Mouse (Mus musculus): Measurements from ENCODE around the gene Clic4. TPM values are rescaled to one million over a fixed set of nuclear protein-coding genes. Genes with fewer than 3 reads are reported as not detected.

The Clic4 gene
- polyA plus RNA-seq, 1 experiment, result 30.2 TPM

DNA sequence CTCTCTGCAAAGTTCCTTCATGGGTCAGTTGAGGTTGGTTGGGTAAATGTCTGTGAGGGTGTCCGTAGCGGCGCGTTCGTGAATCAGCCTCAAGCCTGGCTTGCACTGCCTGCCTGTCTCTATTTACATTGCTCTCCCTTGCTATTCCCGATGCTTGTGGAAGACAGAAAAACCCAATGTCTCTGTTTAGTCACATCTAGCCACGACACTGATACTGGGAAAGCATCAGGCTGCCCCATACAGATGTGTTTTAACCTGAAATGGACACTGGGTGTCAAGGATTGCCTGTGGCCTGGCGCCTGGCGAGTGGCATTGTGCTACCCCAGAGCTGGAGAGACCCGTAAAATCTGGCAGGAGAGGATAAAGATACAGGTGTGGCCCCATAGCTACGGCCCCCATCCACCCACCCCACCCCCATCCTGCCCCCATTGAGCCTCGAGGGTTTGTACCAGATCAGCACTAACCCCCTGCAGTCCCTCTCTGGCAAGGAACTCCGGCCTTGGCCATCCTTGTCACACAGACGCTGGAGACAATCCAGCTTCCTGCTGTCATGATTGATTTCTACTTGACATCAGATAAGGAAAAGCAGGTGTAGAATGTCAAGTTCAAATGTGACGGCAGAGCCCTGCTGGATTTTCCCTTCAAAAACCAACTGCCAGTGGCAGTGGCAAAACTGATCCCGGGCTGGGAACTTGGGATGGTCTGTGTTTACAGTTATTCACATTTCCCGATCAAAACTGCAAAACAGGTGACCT is 68.6 kb downstream of the Clic4 start:
- TF ChIP-seq GATA1 (IDR thresholded peaks at IDR 0.05; ENCODE audit: low read length), result no peak

DNA sequence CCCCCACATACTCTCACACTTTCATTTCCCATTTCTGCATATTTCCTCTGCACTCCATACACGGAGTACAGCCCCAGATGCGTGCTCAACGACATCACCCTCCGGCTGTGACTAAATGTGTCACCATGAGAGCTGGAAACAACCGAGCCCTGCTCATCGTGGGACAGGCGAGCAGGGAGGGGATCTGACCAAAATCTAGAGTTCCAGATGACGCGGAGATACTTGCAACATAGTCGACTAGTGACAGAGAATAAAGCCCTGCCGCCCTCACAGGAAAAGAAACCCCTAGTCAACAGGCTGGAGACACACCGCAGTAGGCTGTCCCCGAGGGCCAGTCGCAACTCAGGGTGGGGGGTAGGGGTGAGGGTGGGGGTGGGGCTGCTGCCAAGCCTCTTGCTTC is 69.3 kb downstream of the Clic4 start:
- no peak for TF ChIP-seq GATA1 (IDR thresholded peaks at IDR 0.05; ENCODE audit: low read length)

DNA sequence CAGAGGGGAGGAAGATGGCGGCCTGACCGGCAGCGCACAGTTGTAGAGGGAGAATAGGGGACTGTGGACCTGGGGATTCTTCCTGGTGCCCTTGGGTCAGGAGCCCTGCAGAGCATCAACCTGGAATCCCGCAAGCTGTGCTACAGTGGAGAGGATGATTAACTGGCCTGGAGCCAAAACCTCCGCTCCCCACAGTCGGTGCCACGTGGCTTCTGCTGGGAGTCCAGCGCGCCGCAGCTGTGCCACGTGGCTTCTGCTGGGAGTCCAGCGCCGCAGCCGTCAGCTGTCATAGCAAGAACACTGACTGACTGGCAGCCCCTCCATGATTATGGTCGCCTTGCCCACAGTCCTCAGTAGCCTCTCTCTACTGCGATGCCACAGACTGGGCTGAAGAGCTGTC is 70.8 kb downstream of the Clic4 start:
- TF ChIP-seq GATA1 (IDR thresholded peaks at IDR 0.05; ENCODE audit: low read length), result no peak

GRCm38 (mm10) chr4:135197857-135198256 is 74.8 kb downstream of the Clic4 start:
- no peak for TF ChIP-seq GATA1 (IDR thresholded peaks at IDR 0.05; ENCODE audit: low read length)

DNA sequence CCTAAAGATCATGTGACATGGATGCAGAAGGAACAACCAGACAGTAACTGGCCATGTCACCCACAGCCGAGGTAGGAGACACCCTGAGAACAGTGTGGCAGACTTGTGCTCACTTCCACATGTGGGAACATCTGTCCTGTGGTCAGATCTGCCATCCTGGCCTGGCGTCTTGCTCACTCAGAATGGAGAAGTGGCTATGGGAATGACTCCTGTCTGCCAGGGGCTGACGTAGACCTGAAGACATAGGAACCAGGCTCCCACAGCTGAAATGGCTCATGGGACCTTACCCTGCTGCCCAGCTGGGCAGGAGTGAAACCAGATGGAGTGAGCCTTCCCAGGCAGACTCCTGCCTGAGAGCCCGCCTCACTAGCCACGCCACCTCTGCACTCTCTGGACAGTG is 79.8 kb downstream of the Clic4 start:
- TF ChIP-seq GATA1 (IDR thresholded peaks at IDR 0.05; ENCODE audit: low read length), result no peak

- no peak for TF ChIP-seq GATA1 (IDR thresholded peaks at IDR 0.05; ENCODE audit: low read length)
These were observed 81.0 kb downstream of the Clic4 start for GRCm38 (mm10) chr4:135191604-135192003.

- TF ChIP-seq GATA1 (IDR thresholded peaks at IDR 0.05; ENCODE audit: low read length), result no peak
These were observed 81.4 kb downstream of the Clic4 start for GRCm38 (mm10) chr4:135191185-135191584.

- no peak for TF ChIP-seq GATA1 (IDR thresholded peaks at IDR 0.05; ENCODE audit: low read length)
These were observed 82.2 kb downstream of the Clic4 start for GRCm38 (mm10) chr4:135190364-135190763.

- no peak for TF ChIP-seq GATA1 (IDR thresholded peaks at IDR 0.05; ENCODE audit: low read length)
These were observed 83.1 kb downstream of the Clic4 start for GRCm38 (mm10) chr4:135189452-135190008.

GRCm38 (mm10) chr4:135181819-135182218 is 90.8 kb downstream of the Clic4 start:
- no peak for TF ChIP-seq GATA1 (IDR thresholded peaks at IDR 0.05; ENCODE audit: low read length)

- no peak for TF ChIP-seq GATA1 (IDR thresholded peaks at IDR 0.05; ENCODE audit: low read length)
These were observed 93.5 kb downstream of the Clic4 start for GRCm38 (mm10) chr4:135179077-135179481.

GRCm38 (mm10) chr4:135177568-135177967 is 95.0 kb downstream of the Clic4 start:
- no peak for TF ChIP-seq GATA1 (IDR thresholded peaks at IDR 0.05; ENCODE audit: low read length)

- TF ChIP-seq GATA1 (IDR thresholded peaks at IDR 0.05; ENCODE audit: low read length), result no peak
These were observed 97.1 kb downstream of the Clic4 start for GRCm38 (mm10) chr4:135175406-135176120.

DNA sequence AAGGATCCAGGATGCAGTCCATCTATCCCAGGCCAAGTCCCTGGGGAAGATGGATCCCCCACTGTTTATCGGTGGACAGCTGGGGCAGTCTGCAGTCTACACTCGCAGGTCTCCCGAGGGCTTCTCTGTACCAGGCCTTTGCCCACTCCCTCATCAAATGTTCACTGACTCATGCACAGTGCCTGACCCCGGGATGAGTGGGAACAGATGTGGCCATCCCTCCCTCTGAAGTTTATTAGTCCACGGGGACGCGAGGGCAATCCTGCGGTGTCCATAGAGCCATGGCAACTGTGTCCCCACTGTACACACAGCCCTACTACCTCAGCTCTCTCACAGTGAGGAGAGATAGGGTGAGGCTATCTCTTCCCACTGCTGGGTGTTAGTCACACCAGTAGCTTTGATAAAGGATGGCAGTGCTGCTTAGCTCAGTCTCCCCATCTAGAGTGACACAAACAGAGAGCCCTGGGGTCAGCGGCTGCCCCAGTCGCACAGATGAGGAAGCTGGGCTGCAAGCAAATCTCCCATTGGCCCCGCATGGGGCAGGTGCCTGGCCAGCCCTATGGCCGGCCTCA is 101.2 kb downstream of the Clic4 start:
- TF ChIP-seq GATA1 (IDR thresholded peaks at IDR 0.05; ENCODE audit: low read length), result no peak

GRCm38 (mm10) chr4:135169501-135169900 is 103.1 kb downstream of the Clic4 start:
- TF ChIP-seq GATA1 (IDR thresholded peaks at IDR 0.05; ENCODE audit: low read length), result no peak

- no peak for TF ChIP-seq GATA1 (IDR thresholded peaks at IDR 0.05; ENCODE audit: low read length)
These were observed 103.5 kb downstream of the Clic4 start for GRCm38 (mm10) chr4:135169096-135169495.
